Mouse (Mus musculus) neural tube, embryonic 14.5 days (tissue): ENCODE data around the gene Msantd2. TPM values are rescaled to one million over a fixed set of nuclear protein-coding genes. Genes with fewer than 3 reads are reported as not detected.

Source experiments
- ATAC-seq: fragments of 200-750 bp; cut with Nextera tagmentation; 2 replicates; pipeline ENCODE4 v1.8.0; 2017; ENCODE audit warnings: low read depth, mild to moderate bottlenecking, moderate TSS enrichment, moderate library complexity
- H3K27ac ChIP-seq: fragments of 300-500 bp; sonication (generic); 2 replicates; pipeline ENCODE4 v1.5.1; 2014; ENCODE audit warnings: low read depth, mild to moderate bottlenecking, control low read depth, low read length, moderate library complexity, mixed read lengths
- H3K27me3 ChIP-seq: fragments of 300-500 bp; sonication (generic); 2 replicates; pipeline ENCODE4 v1.6.1; 2014; ENCODE audit warnings: low read length; ENCODE audit not compliant: control insufficient read depth, insufficient read depth
- H3K36me3 ChIP-seq: fragments of 300-500 bp; sonication (generic); 2 replicates; pipeline ENCODE4 v1.6.1; 2014; ENCODE audit warnings: low read length, mixed read lengths; ENCODE audit not compliant: control insufficient read depth, insufficient read depth
- H3K4me1 ChIP-seq: fragments of 300-500 bp; sonication (generic); 2 replicates; pipeline ENCODE4 v1.6.1; 2014; ENCODE audit warnings: low read length; ENCODE audit not compliant: control insufficient read depth, insufficient read depth
- H3K4me2 ChIP-seq: fragments of 300-500 bp; sonication (generic); 2 replicates; pipeline ENCODE4 v1.6.1; 2014; ENCODE audit warnings: mild to moderate bottlenecking, low read depth, low read length, control low read depth
- H3K4me3 ChIP-seq: fragments of 300-500 bp; sonication (generic); 2 replicates; pipeline ENCODE4 v1.5.1; 2014; ENCODE audit warnings: low read depth, low read length, control low read depth, mixed read lengths
- H3K9ac ChIP-seq: fragments of 300-500 bp; sonication (generic); replicated peaks from 2 replicates; pipeline ENCODE4 v1.6.1; 2014; ENCODE audit warnings: low read depth, mild to moderate bottlenecking, control low read depth, low read length, mixed read lengths
- H3K9me3 ChIP-seq: fragments of 300-500 bp; sonication (generic); 2 replicates; pipeline ENCODE4 v1.6.1; 2016; ENCODE audit warnings: low read length; ENCODE audit not compliant: control insufficient read depth
- WGBS: fragments of 180-500 bp; shearing (Covaris S2); extraction: QIAGEN DNeasy Blood & Tissue Kit; methylation state at CpG from one replicate; pipeline ENCODE4 v1.1.7; 2014; 5-methylcytosine and 5-hydroxymethylcytosine counted together
- polyA plus RNA-seq: library from polyadenylated mRNA; unstranded; fragments of >200 nt; fragmentation: Nextera tagmentation; extraction: Ambion mirVana; gene quantifications from 2 replicates; pipeline ENCODE4 v1.2.1, GENCODE M21; 2014

Msantd2 gene
- polyA plus RNA-seq, 1 experiment from 2014 or later, result 36.2 TPM

GRCm38 (mm10) chr9:37495761-37496160 is 6.6 kb downstream of the Msantd2 start:
- Histone ChIP-seq H3K27ac (no peak overlapping the region), H3K4me1 (peaks cover 7% of the 10 kb centered on the region), H3K9me3 (no peaks in the 10 kb centered on the region), H3K27me3 (no peaks in the 10 kb centered on the region), H3K36me3 (no peaks in the 10 kb centered on the region), H3K4me3 (no peak overlapping the region), H3K9ac (no peak overlapping the region), H3K4me2 (no peak overlapping the region)
- 75% methylated on average over 3 of the region's 3 CpGs for WGBS
- ATAC-seq, result no peak

GRCm38 (mm10) chr9:37496325-37496724 is 7.2 kb downstream of the Msantd2 start:
- ATAC-seq, result no peak
- Histone ChIP-seq H3K36me3 (no peaks in the 10 kb centered on the region), H3K4me3 (no peak overlapping the region), H3K9ac (no peak overlapping the region), H3K9me3 (no peaks in the 10 kb centered on the region), H3K27ac (no peak overlapping the region), H3K4me2 (no peak overlapping the region), H3K4me1 (peaks cover 1% of the 10 kb centered on the region), H3K27me3 (no peaks in the 10 kb centered on the region)

- WGBS, result 77% methylated on average over 3 of the region's 3 CpGs
- H3K36me3 ChIP-seq, result no peaks in the 10 kb centered on the region
Observed at GRCm38 (mm10) chr9:37500201-37500600, 11.1 kb downstream of the Msantd2 start.

GRCm38 (mm10) chr9:37501170-37501569 is 12.1 kb downstream of the Msantd2 start:
- WGBS, result 95% methylated on average over 1 of the region's 1 CpGs
- no peaks in the 10 kb centered on the region for H3K9me3 ChIP-seq
- no peaks in the 10 kb centered on the region for H3K36me3 ChIP-seq
- no peak overlapping the region for H3K4me3 ChIP-seq
- no peak overlapping the region for H3K9ac ChIP-seq
- H3K27me3 ChIP-seq, result no peaks in the 10 kb centered on the region
- H3K27ac ChIP-seq, result no peak overlapping the region
- ATAC-seq, result no peak
- no peak overlapping the region for H3K4me2 ChIP-seq
- no peaks in the 10 kb centered on the region for H3K4me1 ChIP-seq

More at GRCm38 (mm10) chr9:37500201-37500600, 11.1 kb downstream of the Msantd2 start:
- no peaks in the 10 kb centered on the region for H3K27me3 ChIP-seq
- no peaks in the 10 kb centered on the region for H3K9me3 ChIP-seq
- H3K4me3 ChIP-seq, result no peak overlapping the region
- H3K4me1 ChIP-seq, result no peaks in the 10 kb centered on the region
- H3K4me2 ChIP-seq, result no peak overlapping the region
- H3K9ac ChIP-seq, result no peak overlapping the region
- H3K27ac ChIP-seq, result no peak overlapping the region
- no peak for ATAC-seq

- no peak overlapping the region for H3K9ac ChIP-seq
- H3K4me3 ChIP-seq, result no peak overlapping the region
- H3K4me1 ChIP-seq, result no peaks in the 10 kb centered on the region
- H3K4me2 ChIP-seq, result no peak overlapping the region
- no peaks in the 10 kb centered on the region for H3K9me3 ChIP-seq
- no peaks in the 10 kb centered on the region for H3K36me3 ChIP-seq
- no peak overlapping the region for H3K27ac ChIP-seq
- H3K27me3 ChIP-seq, result no peaks in the 10 kb centered on the region
- ATAC-seq, result no peak
Observed at GRCm38 (mm10) chr9:37504348-37504747, 15.2 kb downstream of the Msantd2 start.

- ATAC-seq, result no peak
- H3K27me3 ChIP-seq, result no peaks in the 10 kb centered on the region
- 82% methylated on average over 1 of the region's 1 CpGs for WGBS
- no peaks in the 10 kb centered on the region for H3K4me1 ChIP-seq
- no peaks in the 10 kb centered on the region for H3K36me3 ChIP-seq
- no peak overlapping the region for H3K4me3 ChIP-seq
- no peak overlapping the region for H3K27ac ChIP-seq
- H3K9me3 ChIP-seq, result no peaks in the 10 kb centered on the region
- no peak overlapping the region for H3K4me2 ChIP-seq
- H3K9ac ChIP-seq, result no peak overlapping the region
Observed at GRCm38 (mm10) chr9:37506023-37506422, 16.9 kb downstream of the Msantd2 start.

- ATAC-seq, result no peak
- H3K27ac ChIP-seq, result no peak overlapping the region
- no peak overlapping the region for H3K9ac ChIP-seq
- no peak overlapping the region for H3K4me2 ChIP-seq
- H3K4me1 ChIP-seq, result no peaks in the 10 kb centered on the region
- no peaks in the 10 kb centered on the region for H3K9me3 ChIP-seq
- H3K36me3 ChIP-seq, result no peaks in the 10 kb centered on the region
- no peaks in the 10 kb centered on the region for H3K27me3 ChIP-seq
- WGBS, result 99% methylated on average over 2 of the region's 2 CpGs
- no peak overlapping the region for H3K4me3 ChIP-seq
Observed at GRCm38 (mm10) chr9:37512097-37512496, 23.0 kb downstream of the Msantd2 start.

- Histone ChIP-seq H3K27me3 (no peaks in the 10 kb centered on the region), H3K4me2 (no peak overlapping the region), H3K36me3 (0 out of 2 replicates have a peak, but pooled peaks cover 5% of the 10 kb centered on the region), H3K9me3 (no peaks in the 10 kb centered on the region), H3K27ac (no peak overlapping the region), H3K4me3 (no peak overlapping the region), H3K9ac (no peak overlapping the region), H3K4me1 (no peaks in the 10 kb centered on the region)
- whole genome bisulfite sequencing, result 85% methylated on average over 3 of the region's 3 CpGs
- ATAC-seq, result no peak
Observed at GRCm38 (mm10) chr9:37514456-37514855, 25.3 kb downstream of the Msantd2 start.

- Histone ChIP-seq H3K9me3 (no peaks in the 10 kb centered on the region), H3K36me3 (0 out of 2 replicates have a peak, but pooled peaks cover 8% of the 10 kb centered on the region), H3K27ac (no peak overlapping the region), H3K4me2 (no peak overlapping the region), H3K9ac (no peak overlapping the region), H3K4me1 (no peaks in the 10 kb centered on the region), H3K27me3 (no peaks in the 10 kb centered on the region), H3K4me3 (no peak overlapping the region)
- 82% methylated on average over 1 of the region's 1 CpGs for WGBS
- no peak for ATAC-seq
Observed at GRCm38 (mm10) chr9:37517467-37517866, 28.3 kb downstream of the Msantd2 start.

GRCm38 (mm10) chr9:37518991-37519390 is 29.9 kb downstream of the Msantd2 start:
- Histone ChIP-seq H3K27me3 (no peaks in the 10 kb centered on the region), H3K4me1 (no peaks in the 10 kb centered on the region), H3K9ac (no peak overlapping the region), H3K4me3 (no peak overlapping the region), H3K9me3 (no peaks in the 10 kb centered on the region), H3K27ac (no peak overlapping the region), H3K4me2 (no peak overlapping the region), H3K36me3 (peaks cover 8% of the 10 kb centered on the region; the same call in 1 of the 2 replicates)
- WGBS, result 90% methylated on average over 8 of the region's 8 CpGs
- no peak for ATAC-seq
